Mouse (Mus musculus): ENCODE measurements around the gene Olfr799.

Olfr799 gene

GRCm38 (mm10) chr10:129637184-129637583 lies at the start of gene Olfr799:
Gene Olfr799 (plus strand): TSS chr10:129637484.
- DNase-seq = no peak

- no peak for DNase-seq
These were observed 24.8 kb upstream of the Olfr799 start, which contains the start of gene Olfr796 for GRCm38 (mm10) chr10:129612470-129612869. Gene Olfr796 (minus strand): TSS chr10:129612570.

- no peak for DNase-seq
These were observed 15.6 kb upstream of the Olfr799 start for GRCm38 (mm10) chr10:129621724-129622123.

- no peak for DNase-seq
These were observed 14.0 kb upstream of the Olfr799 start for GRCm38 (mm10) chr10:129623251-129623650.

GRCm38 (mm10) chr10:129627834-129628233 lies 9.4 kb upstream of the Olfr799 start, which contains the start of gene Olfr798:
Gene Olfr798 (minus strand): TSS chr10:129627934.
- no peak for DNase-seq

- no peak for DNase-seq
These were observed 14.5 kb downstream of the Olfr799 start for GRCm38 (mm10) chr10:129651763-129652162.

GRCm38 (mm10) chr10:129657394-129657793 lies 20.1 kb downstream of the Olfr799 start, which contains the start of gene Olfr800:
Gene Olfr800 (plus strand): TSS chr10:129657694.
- DNase-seq = no peak

- no peak for DNase-seq
These were observed 36.5 kb downstream of the Olfr799 start, which contains the start of gene Olfr801 for GRCm38 (mm10) chr10:129673765-129674164. Gene Olfr801 (minus strand): TSS chr10:129673865.

GRCm38 (mm10) chr10:129688069-129688468 lies 50.8 kb downstream of the Olfr799 start, which contains the start of gene Olfr802:
Gene Olfr802 (minus strand): TSS chr10:129688169.
- DNase-seq = no peak

- DNase-seq = no peak
These were observed 56.9 kb downstream of the Olfr799 start, which contains the start of gene Olfr803 for GRCm38 (mm10) chr10:129694186-129694585. Gene Olfr803 (minus strand): TSS chr10:129694286.

All from lung, postnatal 14 days (tissue).